Mouse (Mus musculus): Measurements from ENCODE around the gene Tssk3.

GRCm38 (mm10) chr4:129508237-129508515, 17.4 kb upstream of the Tssk3 start:
- TF ChIP-seq CTCF (conservative IDR thresholded peaks at IDR 0.05; ENCODE audit: insufficient read depth, insufficient read length, low read depth, low read length) = no peak
- no peak for TF ChIP-seq POLR2A (IDR thresholded peaks at IDR 0.05; ENCODE audit: low read depth, low read length)
